Mouse (Mus musculus) brain, embryonic 18.5 days (tissue): ENCODE data around the gene Chst8.
A peak's percentile ranks its signal among the peaks of the same experiment; 100 is the strongest.

ENCODE experiments used
- DNase-seq: peaks from one replicate; pipeline ENCODE4 v3.0.0-alpha.2; 2012; ENCODE audit warnings: low read depth, low spot score

Chst8 gene

DNA sequence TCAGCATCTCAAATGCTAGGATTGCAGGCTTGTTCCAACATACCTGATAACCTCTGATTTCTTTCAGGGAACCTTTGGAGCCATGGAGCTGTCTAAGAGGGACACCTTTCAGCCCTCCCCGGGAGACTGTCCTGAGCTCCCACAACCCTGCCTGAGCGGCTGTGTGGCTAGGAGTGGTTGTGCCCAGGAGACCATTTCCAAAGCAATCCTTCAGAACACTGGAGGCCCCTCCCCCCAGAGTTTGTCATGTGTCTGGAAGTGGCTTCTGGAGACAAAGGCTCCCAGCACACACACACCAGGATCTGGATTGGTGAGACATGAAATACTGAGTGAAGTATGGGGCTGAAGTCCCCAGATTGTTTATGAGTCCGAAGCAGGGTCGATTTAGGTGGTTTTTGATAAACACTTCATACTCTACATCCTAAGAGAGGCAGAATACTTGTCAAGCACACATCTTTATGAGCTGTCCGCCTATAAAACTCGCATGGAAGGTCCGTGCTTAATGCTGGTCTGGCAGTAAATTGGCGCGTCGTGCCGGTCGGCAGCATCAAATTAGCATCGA lies 12.5 kb downstream of the Chst8 start:
- DNase-seq = no peak

DNA sequence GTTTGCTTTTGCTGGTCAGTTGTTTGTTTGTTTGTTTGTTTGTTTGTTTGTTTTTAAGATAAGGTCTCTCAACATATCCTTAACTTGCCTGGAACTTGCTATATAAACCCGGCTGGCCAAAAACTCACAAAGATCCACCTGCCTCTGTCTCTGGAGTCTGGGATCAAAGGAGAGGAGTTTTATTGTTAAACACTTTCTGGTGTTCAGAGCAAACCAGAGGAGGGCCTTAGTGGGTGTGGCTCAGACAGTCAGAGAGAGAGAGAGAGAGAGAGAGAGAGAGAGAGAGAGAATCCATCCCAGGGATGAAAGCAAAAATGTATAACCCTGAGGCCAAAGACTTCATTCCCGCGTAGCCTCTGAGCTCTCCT lies 13.1 kb downstream of the Chst8 start:
- no peak for DNase-seq

DNA sequence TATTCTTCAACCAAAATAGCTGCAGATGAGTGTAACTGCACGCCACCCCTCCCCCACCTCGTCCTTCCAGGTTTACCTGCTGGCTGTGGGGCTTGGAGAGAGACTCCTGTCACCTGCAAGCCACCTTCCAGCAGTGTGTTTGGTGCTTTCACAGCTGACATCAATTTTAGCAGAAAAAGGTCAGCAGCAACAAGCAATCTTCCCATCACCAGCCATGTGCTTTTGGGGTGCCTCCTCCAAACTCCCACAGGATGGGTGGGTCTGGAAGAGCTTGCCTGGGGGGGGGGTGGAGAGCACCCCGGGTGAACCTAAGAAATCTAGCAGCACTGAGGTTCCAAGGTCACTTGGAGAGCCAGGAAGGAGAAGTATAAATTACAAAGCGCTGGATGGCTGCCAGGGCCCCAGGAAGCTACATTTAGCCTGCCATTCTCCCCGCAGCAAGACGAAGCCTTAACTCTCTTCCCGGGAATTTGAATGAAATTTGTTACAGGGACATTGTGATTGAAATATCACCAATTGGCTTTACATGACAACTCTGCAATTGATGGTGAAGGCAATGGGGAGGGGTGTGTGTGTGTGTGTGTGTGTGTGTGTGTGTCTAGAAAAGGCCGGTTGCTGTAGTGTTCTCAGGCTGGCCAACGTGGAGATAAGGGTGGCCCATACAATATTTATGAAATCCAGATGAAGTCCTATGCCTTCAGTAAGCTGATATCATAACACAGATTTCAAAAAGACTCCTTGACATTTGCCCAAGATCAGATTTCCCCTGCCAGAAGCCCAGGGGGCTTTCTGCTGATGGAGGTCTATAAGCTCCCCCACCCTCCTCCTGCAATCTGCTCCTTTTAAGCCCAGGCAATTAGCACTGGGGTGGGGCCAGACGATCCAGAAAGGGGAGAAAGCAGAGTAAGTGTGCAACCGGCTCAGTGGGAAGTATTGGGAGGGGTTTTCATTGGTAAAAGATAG lies 13.8 kb downstream of the Chst8 start:
- no peak for DNase-seq

DNA sequence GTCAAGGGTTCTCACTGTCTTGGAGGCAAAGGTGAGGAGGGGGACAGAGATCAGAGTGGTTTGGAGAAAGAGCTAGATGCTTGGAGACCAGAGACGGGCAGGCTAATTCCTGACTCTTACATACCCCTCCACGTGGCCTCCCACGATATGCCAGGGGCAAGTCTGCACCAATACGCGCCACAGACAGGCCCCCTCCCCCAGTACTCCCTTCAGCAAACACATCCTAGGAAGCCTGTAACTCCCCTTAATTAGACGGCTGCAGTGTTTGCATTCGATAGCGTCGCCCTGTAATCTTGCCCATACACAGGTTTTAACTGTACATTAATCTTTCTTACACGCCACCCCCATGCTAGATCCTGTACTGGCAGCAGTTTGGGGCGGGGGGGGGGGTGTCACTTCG lies 14.5 kb downstream of the Chst8 start:
- no peak for DNase-seq

DNA sequence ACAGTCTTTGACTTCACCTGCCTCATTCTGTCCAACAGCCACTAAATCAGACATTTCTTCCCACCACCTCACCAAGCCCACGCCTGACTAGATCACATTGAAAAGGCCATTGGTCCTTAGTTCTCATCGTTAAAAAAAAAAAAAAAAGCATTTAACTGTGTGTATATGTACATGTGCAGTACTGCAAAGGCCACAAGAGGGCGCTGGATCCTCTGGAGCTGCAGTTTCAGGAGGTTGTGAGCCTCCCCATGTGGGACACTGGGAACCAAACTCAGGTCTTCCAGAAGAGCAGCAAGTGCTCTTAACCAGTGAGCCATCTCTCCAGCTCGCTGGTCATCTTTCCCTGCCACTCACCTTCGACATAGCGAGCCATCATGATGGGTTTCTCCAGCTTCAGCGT lies 22.1 kb downstream of the Chst8 start:
- no peak for DNase-seq

DNA sequence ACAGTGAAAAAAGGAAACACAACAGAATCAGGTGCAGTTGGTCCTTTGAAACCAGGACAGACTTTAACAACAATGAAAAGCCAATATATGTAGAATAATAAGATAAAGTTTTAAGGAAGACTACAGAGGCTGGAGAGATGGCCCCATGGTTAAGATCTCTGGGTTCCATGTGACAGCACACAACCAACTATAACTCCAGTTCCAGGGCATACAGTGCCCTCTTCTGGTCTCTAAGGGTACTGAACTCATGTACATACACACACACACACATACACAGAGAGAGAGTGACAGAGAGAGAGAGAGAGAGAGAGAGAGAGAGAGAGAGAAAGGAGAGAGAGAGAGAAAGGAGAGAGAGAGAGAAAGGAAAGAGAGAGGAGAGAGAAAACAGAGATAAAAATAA lies 25.3 kb downstream of the Chst8 start:
- DNase-seq = no peak

DNA sequence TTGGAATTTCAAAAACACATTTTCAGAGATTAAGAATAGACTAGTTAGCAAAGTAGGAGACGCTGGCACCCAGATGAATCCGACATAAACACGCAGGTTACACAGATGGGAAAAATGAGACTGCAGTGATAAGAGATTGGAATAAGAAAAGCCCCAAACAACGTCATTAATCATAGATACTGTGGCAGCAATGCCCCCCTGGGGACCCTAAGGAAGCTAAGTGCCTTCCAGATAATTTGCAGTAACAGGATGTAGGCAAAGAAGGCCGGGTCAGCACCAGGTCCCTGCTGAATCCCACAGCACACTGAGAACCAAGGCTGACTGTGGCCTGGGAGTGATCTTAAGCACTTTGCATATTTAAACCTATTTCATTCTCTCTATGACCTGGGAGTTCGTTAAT lies 27.5 kb downstream of the Chst8 start:
- DNase-seq = no peak

DNA sequence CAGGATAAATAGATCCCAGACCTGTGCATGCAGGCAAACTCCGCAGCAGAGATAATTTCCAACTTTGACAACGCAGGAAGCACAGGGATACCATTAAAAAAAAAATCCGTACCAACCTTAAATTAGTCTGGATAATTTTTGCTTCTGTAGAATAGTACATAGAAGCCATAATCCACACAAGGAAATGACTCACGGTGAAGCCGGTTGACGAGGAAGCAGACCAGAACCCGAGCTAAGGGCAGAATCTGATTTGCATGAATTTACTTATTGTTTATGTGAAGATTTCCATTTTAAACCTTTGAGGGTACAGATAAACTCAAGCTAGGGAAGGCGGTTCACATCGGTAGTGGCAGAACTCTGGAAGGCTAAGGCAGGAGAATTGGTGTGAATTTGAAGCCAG lies 28.0 kb downstream of the Chst8 start:
- no peak for DNase-seq

DNA sequence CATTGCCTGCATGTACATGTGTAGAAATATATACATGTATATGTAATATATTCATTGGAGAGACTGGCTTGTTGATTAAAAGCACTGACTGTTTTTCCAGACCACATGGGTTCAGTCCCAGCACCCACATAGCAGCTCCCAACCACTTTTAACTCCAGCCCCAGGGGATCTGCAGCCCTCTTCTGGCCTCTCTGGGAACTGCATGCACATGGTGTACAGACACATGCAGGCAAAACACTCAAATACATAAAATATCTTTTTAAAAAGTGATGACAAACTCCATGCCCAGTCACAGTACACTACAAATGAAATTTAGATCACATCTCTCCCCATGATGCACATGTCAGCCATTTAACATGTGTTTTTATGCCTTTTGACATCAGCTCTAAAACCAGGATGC lies 30.5 kb downstream of the Chst8 start:
- no peak for DNase-seq

DNA sequence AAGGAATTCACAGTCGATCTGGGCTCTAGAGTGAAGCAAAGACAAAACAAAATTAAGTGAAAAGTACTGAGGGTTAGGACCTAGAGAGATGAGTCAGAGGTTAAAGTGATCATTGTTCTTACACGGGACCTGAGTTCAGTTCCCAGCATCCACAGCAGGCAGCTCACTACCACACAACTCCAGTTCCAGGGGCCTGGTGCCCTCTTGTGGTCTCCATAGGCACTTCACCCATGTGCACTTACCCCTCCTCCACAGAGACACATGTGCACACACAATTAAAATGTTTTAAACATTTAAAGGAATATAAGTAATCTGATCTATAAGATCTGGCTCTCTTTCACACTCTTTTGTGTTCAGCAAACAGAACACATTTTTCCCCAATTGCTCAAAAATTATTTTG lies 31.3 kb downstream of the Chst8 start:
- DNase-seq = no peak

DNA sequence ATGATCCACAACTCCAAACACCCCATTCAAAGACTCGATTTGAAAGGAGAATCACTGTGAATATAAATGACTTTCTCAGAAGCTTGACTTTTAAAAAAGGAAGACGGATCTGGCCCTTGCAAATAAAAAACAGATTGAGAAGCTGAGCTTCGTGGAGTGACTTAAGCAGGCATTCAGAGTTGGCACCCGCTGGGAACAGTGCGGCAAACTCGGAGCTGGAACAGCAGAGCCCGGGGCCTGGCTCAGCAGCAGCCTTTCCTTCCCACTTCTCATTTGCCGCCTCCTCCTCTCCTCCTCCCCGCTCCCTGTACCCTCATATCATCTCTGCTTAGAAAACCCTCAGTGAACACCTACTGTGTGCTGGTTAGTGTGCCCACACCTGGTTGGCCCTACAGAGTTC lies 34.1 kb downstream of the Chst8 start:
- DNase-seq = peak; percentile 57

DNA sequence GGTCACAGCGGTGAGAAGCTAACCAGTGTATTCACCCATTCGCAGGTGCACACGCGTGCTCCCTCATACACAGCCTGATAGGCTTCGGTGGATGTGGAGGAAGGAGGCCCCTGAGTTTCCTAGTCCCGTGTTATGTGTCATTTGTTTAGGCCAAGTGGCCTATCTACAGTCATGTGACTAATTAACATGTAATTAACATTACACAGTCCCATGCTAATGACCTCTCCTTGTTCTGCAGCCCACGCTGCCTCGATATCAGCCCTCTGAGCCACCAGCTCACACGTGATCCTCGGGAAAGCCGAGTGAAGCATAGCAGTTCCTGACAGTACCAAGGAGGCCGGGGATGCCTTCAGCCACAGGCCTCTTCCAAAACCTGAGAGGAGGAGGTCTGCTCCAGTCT lies 36.9 kb downstream of the Chst8 start:
- no peak for DNase-seq

DNA sequence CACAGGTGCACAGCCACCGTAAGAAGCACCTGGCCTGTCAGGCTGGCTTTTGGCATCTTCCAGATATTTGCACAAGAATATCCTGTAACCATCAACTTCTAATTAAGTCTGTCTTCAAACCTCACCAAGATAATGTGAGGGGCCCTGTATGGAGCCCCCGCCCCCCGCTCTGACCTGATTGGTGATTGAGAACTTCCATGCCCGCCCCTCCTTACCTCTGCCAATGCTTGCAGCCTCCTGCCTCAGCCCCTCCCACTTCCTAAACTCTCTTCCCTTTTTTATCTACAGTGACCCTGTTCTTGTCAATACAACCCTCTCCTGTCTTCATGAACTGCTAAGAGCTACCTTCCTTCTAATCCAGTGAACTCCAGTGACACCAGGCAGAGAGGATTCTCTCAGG lies 37.6 kb downstream of the Chst8 start:
- no peak for DNase-seq

DNA sequence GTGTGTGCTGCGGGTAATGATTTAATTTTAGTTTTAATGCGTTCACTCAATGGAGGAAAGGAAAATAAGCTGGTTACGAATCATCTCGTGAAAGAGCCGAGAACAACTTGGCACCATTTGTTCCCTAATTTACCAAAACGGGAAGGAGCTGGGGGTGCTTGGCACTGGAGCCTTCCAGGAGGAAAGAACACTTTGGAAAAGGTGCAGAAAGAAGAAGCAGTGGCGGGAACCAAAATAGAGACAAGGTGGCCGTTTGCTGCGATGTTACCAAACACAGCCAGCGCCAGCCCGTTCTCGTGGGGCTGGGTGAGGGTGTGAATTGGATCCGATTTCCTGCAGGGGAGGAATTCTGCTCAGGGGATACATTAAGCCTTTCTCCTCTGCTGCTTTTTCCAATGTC lies 38.5 kb downstream of the Chst8 start:
- no peak for DNase-seq

DNA sequence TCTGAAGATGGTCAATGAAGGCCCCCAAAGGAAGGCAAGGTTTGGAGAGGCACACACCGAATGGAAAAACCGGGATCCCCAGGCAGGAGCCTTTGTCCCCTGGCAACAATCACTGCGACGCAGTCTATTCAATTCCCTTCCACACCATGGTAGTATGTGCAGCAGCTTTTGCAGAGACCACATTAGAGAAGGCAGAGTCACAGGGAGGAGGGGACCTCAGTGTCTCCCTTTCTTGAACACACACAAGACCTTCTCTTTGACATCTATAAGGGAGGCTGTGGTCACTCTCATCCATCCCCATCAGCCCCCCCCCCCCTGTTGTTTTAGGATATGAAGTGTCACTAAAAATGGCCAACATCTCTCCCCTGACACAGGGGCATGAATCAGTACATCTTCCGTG lies 39.2 kb downstream of the Chst8 start:
- DNase-seq = no peak

DNA sequence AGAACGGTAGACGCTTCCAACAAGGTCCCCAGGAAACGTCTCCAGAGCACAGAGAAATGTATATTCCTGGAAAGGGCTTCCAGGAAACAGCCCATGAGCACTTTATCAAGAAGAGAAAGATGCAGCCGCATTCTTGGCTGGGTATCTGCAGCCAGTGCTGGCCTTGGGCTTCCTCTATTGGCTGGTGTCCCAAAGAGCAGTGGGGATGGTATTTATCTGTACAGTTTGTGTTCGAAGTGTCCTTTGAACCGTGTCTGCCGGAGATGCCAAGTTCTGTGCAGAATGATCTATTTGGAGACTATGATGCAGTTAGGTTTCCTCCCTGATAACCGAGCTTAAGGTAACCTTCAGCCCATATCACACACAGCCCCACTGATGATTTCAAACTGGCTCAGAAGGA lies 43.0 kb downstream of the Chst8 start:
- DNase-seq = no peak

DNA sequence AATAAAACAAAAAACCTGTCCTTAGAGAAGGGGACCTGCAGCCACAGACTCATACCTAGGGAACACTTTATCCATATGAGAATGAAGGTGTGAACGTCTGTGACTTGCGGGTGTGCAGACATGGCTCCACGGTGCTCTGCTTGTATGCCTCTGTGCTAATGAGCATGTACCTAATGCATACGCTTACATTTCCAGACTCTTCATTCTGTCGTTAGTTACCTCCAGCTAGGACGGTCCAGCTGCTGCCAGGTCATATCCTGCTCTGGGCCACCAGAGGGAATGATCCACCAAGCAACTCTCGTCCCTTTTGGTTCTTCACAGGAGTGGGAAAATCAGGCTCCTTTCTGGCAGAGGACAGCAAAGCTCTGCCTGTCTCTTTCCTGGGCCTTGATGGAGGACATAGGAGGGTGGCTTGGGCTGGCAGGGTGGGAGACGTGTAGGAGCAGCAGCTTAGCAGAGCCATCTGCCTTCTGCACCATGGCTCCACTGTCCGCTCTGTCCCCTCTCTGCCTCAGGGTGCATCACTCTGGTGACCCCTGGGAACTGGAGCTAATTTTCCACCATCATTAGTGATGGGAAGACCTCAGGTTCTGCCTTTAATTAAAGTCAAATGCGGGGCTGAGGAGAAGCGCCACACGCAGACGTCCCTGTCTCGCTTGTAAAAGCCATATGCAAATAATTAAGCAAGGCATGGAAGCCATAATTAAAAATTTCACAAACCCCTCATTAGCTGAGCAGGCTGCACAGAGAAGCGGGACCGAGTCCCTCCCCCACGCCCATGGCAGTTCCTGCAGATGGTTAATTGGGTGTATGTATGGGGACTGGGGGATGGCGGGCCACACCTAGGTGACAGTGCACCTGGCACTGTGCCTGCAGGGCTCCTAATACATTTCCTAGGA lies 48.0 kb downstream of the Chst8 start:
- DNase-seq = no peak

DNA sequence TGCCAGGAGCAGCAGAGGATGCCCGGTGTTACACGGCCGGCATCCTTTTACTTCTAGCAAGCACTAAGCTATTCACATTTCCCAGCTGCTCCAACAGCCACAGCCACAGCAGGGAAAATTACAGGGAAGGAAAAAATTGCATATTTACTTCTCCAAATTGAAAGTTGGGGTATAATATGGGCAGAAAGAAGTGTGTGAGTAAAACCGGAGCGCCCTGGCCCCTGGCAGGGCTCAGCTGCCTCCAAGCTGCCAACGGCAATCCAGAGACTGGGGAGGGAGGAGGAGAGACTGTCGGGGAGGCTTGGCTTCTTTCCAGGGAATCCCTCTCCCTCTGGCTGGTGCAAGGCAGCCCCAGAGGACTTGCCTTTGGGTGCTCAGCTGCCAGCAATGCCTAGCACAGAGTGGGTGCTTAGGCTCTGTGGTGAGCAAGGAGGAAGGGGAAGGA lies 53.1 kb downstream of the Chst8 start:
- peak; percentile 46 for DNase-seq

DNA sequence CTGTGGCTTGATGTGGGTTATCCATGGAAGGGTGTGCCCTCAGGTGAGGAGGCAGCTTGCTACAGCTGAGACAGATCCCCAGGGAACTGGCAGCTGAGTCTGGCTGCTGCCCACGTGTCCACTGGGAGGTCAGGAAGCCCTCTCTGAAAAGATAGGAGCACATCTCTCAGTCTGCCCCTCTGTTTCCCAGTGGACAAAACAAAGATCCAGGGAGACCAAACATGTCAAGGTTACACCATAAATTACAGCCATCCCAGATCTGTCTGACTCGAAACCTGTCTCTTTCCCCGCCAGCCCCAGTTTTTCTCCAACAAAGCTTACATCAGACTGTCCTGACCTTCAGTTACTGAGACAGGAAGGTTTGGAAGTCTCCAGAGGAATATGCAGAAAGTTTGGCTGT lies 53.8 kb downstream of the Chst8 start:
- DNase-seq = no peak

DNA sequence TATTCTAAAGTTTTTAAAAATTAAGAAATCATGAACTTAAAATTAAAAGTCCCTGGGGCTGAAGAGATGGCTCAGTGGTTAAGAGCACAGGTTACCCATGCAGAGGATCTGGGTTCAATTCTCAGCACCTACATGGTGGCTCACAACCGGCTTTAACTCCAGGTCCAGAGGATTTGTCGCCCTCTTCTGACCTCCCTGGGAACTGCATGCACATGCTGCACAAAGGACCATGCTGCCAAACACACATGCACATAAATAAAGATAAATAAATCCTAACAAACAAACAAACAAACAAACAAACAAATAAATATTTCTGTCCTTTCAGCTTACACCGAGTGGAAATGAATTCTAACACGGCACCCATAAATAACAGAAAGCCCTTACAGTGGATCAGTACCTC lies 55.0 kb downstream of the Chst8 start:
- DNase-seq = no peak

DNA sequence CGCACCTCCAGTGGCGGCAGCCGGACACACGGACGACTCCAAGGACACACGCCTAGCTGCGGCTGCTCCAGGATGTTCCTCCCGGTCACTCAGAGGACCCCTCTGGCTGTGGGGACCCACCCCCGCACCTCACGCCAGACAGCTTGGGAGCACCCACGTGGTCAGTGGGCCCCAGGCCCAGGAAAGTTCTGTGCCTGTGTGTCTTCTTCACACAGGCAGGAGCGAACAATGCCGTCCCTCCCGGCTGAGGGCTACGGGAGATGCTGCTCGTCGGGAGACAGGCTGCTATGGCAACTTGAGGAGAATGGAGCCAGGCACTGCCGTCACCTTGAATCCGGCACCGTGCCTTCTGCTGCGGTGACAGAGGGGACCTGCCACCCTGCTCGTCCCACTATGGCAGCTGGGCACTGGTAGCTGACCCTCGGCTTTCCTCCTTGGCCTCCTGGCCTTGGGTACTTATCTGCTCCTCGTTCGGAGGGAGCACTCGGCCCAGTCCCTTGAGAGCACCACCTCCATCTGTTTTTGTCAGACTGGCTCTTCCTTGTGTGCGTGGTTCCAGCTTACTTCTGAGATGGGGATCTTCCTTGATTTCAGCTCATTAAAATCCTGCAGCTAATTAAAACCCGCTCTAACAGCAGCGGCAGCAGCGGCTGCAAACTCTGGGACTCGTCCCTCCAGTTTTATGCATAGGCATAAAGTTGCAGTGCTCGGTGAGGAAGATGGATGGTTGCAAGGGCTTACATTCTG lies 59.2 kb downstream of the Chst8 start:
- no peak for DNase-seq
